ENCODE assay signal across 8 mouse cellular contexts in genomic region chr9:60794841-60795351, GRCm38 (mm10). TPM values are rescaled to one million over a fixed set of nuclear protein-coding genes. Genes with fewer than 3 reads are reported as not detected.
DNase-seq lines count a peak whose midpoint lies in the region; ATAC-seq lines count a peak whose summit lies in the region.

No protein-coding gene starts in this region.

- H3K4me3 ChIP-seq in forebrain, embryonic 11.5 days (ENCODE audit: low read depth, low read length): peak overlapping the region; percentile 83

- H3K9me3 ChIP-seq in forebrain, embryonic 11.5 days (ENCODE audit: control insufficient read depth, low read length): no peaks in the 10 kb centered on the region

- peak overlapping the region; percentile 77 for H3K9ac ChIP-seq in forebrain, embryonic 11.5 days (ENCODE audit: low read length)

- 0 out of 2 replicates have a peak, but pooled peaks cover 2% of the 10 kb centered on the region for H3K4me1 ChIP-seq in forebrain, embryonic 11.5 days (replicated peaks; ENCODE audit: control insufficient read depth, insufficient read depth, low read length)

- peak overlapping the region; percentile 98 for H3K4me2 ChIP-seq in forebrain, embryonic 11.5 days (ENCODE audit: low read depth, low read length, severe bottlenecking)

- H3K36me3 ChIP-seq in forebrain, embryonic 11.5 days (ENCODE audit: control insufficient read depth, insufficient read depth, low read length): no peaks in the 10 kb centered on the region

- DNase-seq in 3T3-L1 (ENCODE audit: low read depth, low spot score): peak; percentile 36
- DNase-seq in R1 (ENCODE audit: low read depth, low spot score): peak; percentile 57
- DNase-seq in forebrain, embryonic 11.5 days (ENCODE audit: low spot score): no peak
- peak; percentile 73 to 76 for DNase-seq in heart, postnatal 10 days
- DNase-seq in kidney, postnatal 4 days: peak; percentile 67 to 77
- DNase-seq in spleen, postnatal 36 days (ENCODE audit: low spot score in 2 of 2): peak; percentile 8 to 11

- peak; percentile 42 for ATAC-seq in forebrain, embryonic 11.5 days (replicated peaks; ENCODE audit: low FRiP score)
- peak; percentile 46 for ATAC-seq in megakaryocyte progenitor cell, adult 5-6 weeks (replicated peaks; ENCODE audit: poor library complexity)
- no peak for ATAC-seq in inflammation-experienced regulatory T-cells, adult 6 months

- no peaks in the 10 kb centered on the region for H3K27me3 ChIP-seq in forebrain, embryonic 11.5 days (ENCODE audit: control insufficient read depth, insufficient read depth, low read length)

- WGBS in forebrain, embryonic 11.5 days: 3% methylated on average over 30 of the region's 30 CpGs

- H3K27ac ChIP-seq in forebrain, embryonic 11.5 days (ENCODE audit: low read depth, low read length): no peak overlapping the region; the same call in 1 of the 2 replicates

- intact Hi-C loops in heart, postnatal 10 days (cut with DNase I): loop anchor here (2.0 kb wide), 2 partner anchors 38 to 64 kb away; no protein-coding TSS in a partner anchor

RNA-seq across cellular contexts. Expression of gene Uaca, which starts 0.6 kb away (rescaled TPM):
- polyA plus RNA-seq in forebrain, embryonic 11.5 days (2014; fragmentation: Nextera tagmentation; extraction: Ambion mirVana): 25.2 and 25.6 TPM in 2 replicates
- total RNA-seq in heart, postnatal 10 days (2021): 10 to 100 TPM; 46.7 to 47.4 TPM
- 0.61 and 1.1 TPM in 2 replicates for total RNA-seq in megakaryocyte progenitor cell, adult 5-6 weeks (2015)
- 2.9 and 3.3 TPM in 2 replicates for total RNA-seq in megakaryocyte progenitor cell, adult 5-6 weeks (2017)
- under 1 TPM in 1 of 3 experiments, not detected in 2; 0.13 TPM for polyA plus RNA-seq in inflammation-experienced regulatory T-cells, adult 6 months (2017; shearing (Covaris generic))

Comparison
In these comparisons a context has a peak if more than half of its experiments do, and no peak if none do; other contexts are left out.
1. RNA of gene Uaca, which starts 0.6 kb away (total RNA-seq): 46.7 to 47.4 TPM in heart, postnatal 10 days; 0.61 to 3.3 TPM in megakaryocyte progenitor cell, adult 5-6 weeks; every median in the first group is over 10 times any median in the second.